Mouse (Mus musculus) thymus, adult 2 months (tissue): Measurements from ENCODE around the gene 4930550C14Rik. TPM values are rescaled to one million over a fixed set of nuclear protein-coding genes. Genes with fewer than 3 reads are reported as not detected.
A peak's percentile ranks its signal among the peaks of the same experiment; 100 is the strongest.

Experiments used
- DNase-seq: peaks from one replicate; pipeline ENCODE4 v3.0.0; 2021
- H3K27ac ChIP-seq: fragments of 200-500 bp; 2 replicates; pipeline ENCODE4 v1.5.1; 2012; ENCODE audit warnings: low read length, control low read depth; ENCODE audit not compliant: control insufficient read depth, insufficient read depth
- H3K27me3 ChIP-seq: fragments of 200-500 bp; 2 replicates; pipeline ENCODE4 v1.6.1; 2012; ENCODE audit warnings: mild to moderate bottlenecking, low read length, moderate library complexity, mixed read lengths; ENCODE audit not compliant: control insufficient read depth, insufficient read depth
- H3K36me3 ChIP-seq: fragments of 200-500 bp; 2 replicates; pipeline ENCODE4 v1.6.1; 2012; ENCODE audit warnings: mild to moderate bottlenecking, low read length, moderate library complexity; ENCODE audit not compliant: control insufficient read depth, insufficient read depth
- H3K4me1 ChIP-seq: fragments of 200-500 bp; replicated peaks from 2 replicates; pipeline ENCODE4 v1.6.1; 2012; ENCODE audit warnings: low read length; ENCODE audit not compliant: control insufficient read depth, insufficient read depth
- H3K4me3 ChIP-seq: fragments of 200-500 bp; 2 replicates; pipeline ENCODE4 v1.5.1; 2012; ENCODE audit warnings: mild to moderate bottlenecking, low read length, control low read depth, moderate library complexity; ENCODE audit not compliant: control insufficient read depth, insufficient read depth
- CTCF ChIP-seq: fragments of 200-500 bp; IDR thresholded peaks from 2 replicates; pipeline ENCODE4 v1.5.1; 2012; ENCODE audit warnings: mild to moderate bottlenecking, control low read depth, low read length, moderate library complexity, borderline replicate concordance; ENCODE audit not compliant: control insufficient read depth, poor library complexity, insufficient read depth; ENCODE audit errors: extremely low read depth
- POLR2A ChIP-seq: fragments of 200-500 bp; IDR thresholded peaks from 2 replicates; pipeline ENCODE4 v1.6.1; 2012; ENCODE audit warnings: mild to moderate bottlenecking, low read length, control low read depth, moderate library complexity; ENCODE audit not compliant: control insufficient read depth, poor library complexity, insufficient read depth; ENCODE audit errors: extremely low read depth
- whole genome bisulfite sequencing: fragments of 180-500 bp; shearing (Covaris S2); methylation state at CpG from one replicate; pipeline ENCODE4 v1.1.7; 2018; 5-methylcytosine and 5-hydroxymethylcytosine counted together
- polyA plus RNA-seq: library from polyadenylated mRNA; depleted of rRNA; stranded (reverse); fragments of >200 nt; gene quantifications from 2 replicates; pipeline ENCODE4 v1.2.3, GENCODE M21; 2012

4930550C14Rik gene
- polyA plus RNA-seq, 1 experiment = 0.12 TPM

GRCm38 (mm10) chr9:53409427-53409826 is 7.3 kb downstream of the 4930550C14Rik start:
- Histone ChIP-seq H3K36me3 (no peaks in the 10 kb centered on the region), H3K4me1 (peaks cover 11% of the 10 kb centered on the region), H3K27ac (no peak overlapping the region), H3K4me3 (no peak overlapping the region), H3K27me3 (no peaks in the 10 kb centered on the region)
- WGBS = 92% methylated on average over 3 of the region's 3 CpGs
- DNase-seq = no peak
- TF ChIP-seq CTCF (no peak), POLR2A (no peak)

GRCm38 (mm10) chr9:53422133-53422896 is 20.2 kb downstream of the 4930550C14Rik start:
- no peak for DNase-seq
- peaks cover 3% of the 10 kb centered on the region; the same call in 1 of the 2 replicates for H3K4me1 ChIP-seq
- H3K27me3 ChIP-seq = no peaks in the 10 kb centered on the region
- H3K27ac ChIP-seq = peak overlapping the region; percentile 50
- H3K36me3 ChIP-seq = no peaks in the 10 kb centered on the region
- WGBS = 48% methylated on average over 9 of the region's 9 CpGs
- H3K4me3 ChIP-seq = no peak overlapping the region
- TF ChIP-seq POLR2A (no peak), CTCF (no peak)

- Histone ChIP-seq H3K27ac (no peak overlapping the region), H3K4me1 (peaks cover 3% of the 10 kb centered on the region; the same call in 1 of the 2 replicates), H3K36me3 (no peaks in the 10 kb centered on the region), H3K4me3 (no peak overlapping the region), H3K27me3 (no peaks in the 10 kb centered on the region)
- 92% methylated on average over 3 of the region's 3 CpGs for WGBS
- no peak for DNase-seq
- TF ChIP-seq POLR2A (no peak), CTCF (no peak)
These were observed 24.6 kb downstream of the 4930550C14Rik start for GRCm38 (mm10) chr9:53426726-53427125.

DNA sequence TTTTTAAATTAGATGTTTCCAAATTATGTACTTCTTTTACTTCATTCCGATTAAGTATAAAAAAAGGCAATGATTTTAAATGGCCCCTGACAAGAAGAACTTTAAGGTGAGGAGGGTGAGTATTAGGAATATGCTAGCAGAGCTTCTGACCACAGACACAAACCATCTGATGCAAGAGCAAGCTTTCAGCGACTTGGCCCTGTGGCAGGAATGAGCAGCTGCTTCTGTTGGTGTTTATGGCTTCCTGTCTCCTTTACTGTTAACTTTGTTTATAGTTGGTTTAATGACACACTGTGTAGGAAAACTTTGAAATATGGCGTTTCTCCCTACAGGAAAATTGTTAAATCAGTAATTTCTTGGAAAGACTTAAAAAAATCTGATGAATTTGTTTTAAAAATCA is 25.5 kb downstream of the 4930550C14Rik start:
- Histone ChIP-seq H3K27me3 (no peaks in the 10 kb centered on the region), H3K36me3 (no peaks in the 10 kb centered on the region), H3K4me3 (no peak overlapping the region), H3K4me1 (no peaks in the 10 kb centered on the region), H3K27ac (no peak overlapping the region)
- TF ChIP-seq CTCF (no peak), POLR2A (no peak)
- DNase-seq = no peak
- whole genome bisulfite sequencing = 54% methylated on average over 3 of the region's 3 CpGs

DNA sequence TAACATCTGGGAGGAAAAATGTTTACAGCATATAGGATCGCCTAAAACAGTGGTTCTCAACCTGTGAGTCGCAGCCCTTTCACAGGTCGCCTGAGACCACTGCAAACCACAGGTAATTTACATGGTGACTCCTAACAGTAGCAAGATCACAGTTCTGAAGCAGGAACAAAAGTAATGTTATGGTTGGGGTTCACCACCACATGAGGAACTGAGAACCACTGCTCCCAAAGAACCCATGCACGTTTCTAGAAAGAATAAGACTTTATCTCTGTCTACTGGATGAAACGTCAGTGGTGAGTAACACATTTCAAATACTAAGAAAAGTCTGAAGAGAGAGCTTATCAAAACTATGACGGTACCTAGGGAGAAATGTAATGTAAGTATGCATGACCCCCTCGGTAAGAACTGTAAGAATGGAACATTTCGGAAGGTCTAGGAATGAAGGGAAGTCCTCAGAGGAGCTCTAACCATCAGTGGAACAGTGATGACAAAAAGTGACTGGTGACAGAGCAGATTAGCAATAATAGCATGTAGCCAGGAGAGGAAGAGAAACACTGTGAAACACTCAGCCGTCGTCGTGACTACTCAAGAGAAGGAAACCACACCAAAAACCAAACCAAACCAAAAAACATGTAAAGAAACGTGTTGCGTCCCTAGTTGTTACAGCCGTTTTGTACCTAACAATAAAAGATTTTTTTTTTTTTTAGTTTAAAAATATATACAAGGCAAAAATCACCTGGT is 33.9 kb downstream of the 4930550C14Rik start:
- Histone ChIP-seq H3K27me3 (no peaks in the 10 kb centered on the region), H3K36me3 (peaks cover 14% of the 10 kb centered on the region), H3K27ac (no peak overlapping the region), H3K4me3 (no peak overlapping the region), H3K4me1 (0 out of 2 replicates have a peak, but pooled peaks cover 2% of the 10 kb centered on the region)
- 35% methylated on average over 14 of the region's 14 CpGs for WGBS
- TF ChIP-seq CTCF (no peak), POLR2A (no peak)
- no peak for DNase-seq

DNA sequence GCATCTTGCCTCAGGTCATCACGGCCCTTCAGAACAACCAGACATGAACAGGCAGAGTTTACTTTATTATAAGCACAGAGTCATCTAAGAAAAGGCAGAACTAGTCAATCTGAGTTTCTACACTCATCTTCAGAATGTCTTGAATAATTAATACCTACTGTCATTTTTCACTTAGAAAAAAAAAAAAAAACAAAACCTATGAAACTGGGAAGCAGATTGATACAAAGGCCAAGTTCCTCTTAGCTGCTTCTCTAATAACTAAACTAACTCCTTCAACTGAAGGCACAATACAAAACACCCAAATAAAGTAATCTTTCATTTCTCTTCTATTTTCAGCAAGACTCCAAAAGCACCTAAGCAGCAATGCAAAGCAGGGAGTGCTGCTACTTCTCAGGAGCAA is 48.5 kb downstream of the 4930550C14Rik start:
- no peak for TF ChIP-seq POLR2A
- TF ChIP-seq CTCF = no peak
- no peaks in the 10 kb centered on the region for H3K4me1 ChIP-seq
- no peak overlapping the region for H3K27ac ChIP-seq
- no peaks in the 10 kb centered on the region for H3K27me3 ChIP-seq
- no peak for DNase-seq
- H3K36me3 ChIP-seq = peaks cover 34% of the 10 kb centered on the region
- no peak overlapping the region for H3K4me3 ChIP-seq
- WGBS = 98% methylated on average over 1 of the region's 1 CpGs
